Mouse (Mus musculus) heart, embryonic 11.5 days (tissue): Measurements from ENCODE around the gene Sipa1l3. TPM values are rescaled to one million over a fixed set of nuclear protein-coding genes. Genes with fewer than 3 reads are reported as not detected.

Experiments
- ATAC-seq: fragments of 200-750 bp; cut with Nextera tagmentation; replicated peaks from 2 replicates; pipeline ENCODE4 v1.8.0; 2017; ENCODE audit warnings: moderate library complexity; ENCODE audit not compliant: insufficient number of reproducible peaks, low FRiP score, low TSS enrichment
- H3K27ac ChIP-seq: fragments of 300-500 bp; sonication (generic); 2 replicates; pipeline ENCODE4 v1.5.1; 2014; ENCODE audit warnings: mild to moderate bottlenecking, low read depth, low read length
- H3K27me3 ChIP-seq: fragments of 300-500 bp; sonication (generic); 2 replicates; pipeline ENCODE4 v1.6.1; 2014; ENCODE audit warnings: mild to moderate bottlenecking, low read length, mixed read lengths; ENCODE audit not compliant: control insufficient read depth, insufficient read depth
- H3K36me3 ChIP-seq: fragments of 300-500 bp; sonication (generic); 2 replicates; pipeline ENCODE4 v1.6.1; 2014; ENCODE audit warnings: mild to moderate bottlenecking, low read length, moderate library complexity, mixed read lengths; ENCODE audit not compliant: control insufficient read depth, insufficient read depth
- H3K4me1 ChIP-seq: fragments of 300-500 bp; sonication (generic); 2 replicates; pipeline ENCODE4 v1.6.1; 2014; ENCODE audit warnings: low read length; ENCODE audit not compliant: control insufficient read depth, insufficient read depth
- H3K4me2 ChIP-seq: fragments of 300-500 bp; sonication (generic); 2 replicates; pipeline ENCODE4 v1.6.1; 2014; ENCODE audit warnings: mild to moderate bottlenecking, moderate library complexity
- H3K4me3 ChIP-seq: fragments of 300-500 bp; sonication (generic); 2 replicates; pipeline ENCODE4 v1.5.1; 2014; ENCODE audit warnings: low read depth, low read length
- H3K9ac ChIP-seq: fragments of 300-500 bp; sonication (generic); 2 replicates; pipeline ENCODE4 v1.6.1; 2014; ENCODE audit warnings: mild to moderate bottlenecking, low read depth, low read length, moderate library complexity
- H3K9me3 ChIP-seq: fragments of 300-500 bp; sonication (generic); replicated peaks from 2 replicates; pipeline ENCODE4 v1.6.1; 2016; ENCODE audit warnings: low read length; ENCODE audit not compliant: control insufficient read depth
- WGBS: fragments of 180-500 bp; shearing (Covaris S2); extraction: QIAGEN DNeasy Blood & Tissue Kit; methylation state at CpG from one replicate; pipeline ENCODE4 v1.1.7; 2014; ENCODE audit not compliant: insufficient replicate concordance; 5-methylcytosine and 5-hydroxymethylcytosine counted together
- polyA plus RNA-seq: library from polyadenylated mRNA; unstranded; fragments of >200 nt; fragmentation: Nextera tagmentation; extraction: Ambion mirVana; gene quantifications from 2 replicates; pipeline ENCODE4 v1.2.1, GENCODE M21; 2014

Sipa1l3 gene
- polyA plus RNA-seq, 1 experiment from 2014 or later, result 4.8 TPM

- no peaks in the 10 kb centered on the region for H3K9me3 ChIP-seq
- H3K9ac ChIP-seq, result no peak overlapping the region
- no peak overlapping the region for H3K4me3 ChIP-seq
- 94% methylated on average over 2 of the region's 2 CpGs for WGBS
- no peak for ATAC-seq
- H3K4me1 ChIP-seq, result peaks cover 24% of the 10 kb centered on the region
- H3K27ac ChIP-seq, result no peak overlapping the region
- H3K36me3 ChIP-seq, result no peaks in the 10 kb centered on the region
- peaks cover 36% of the 10 kb centered on the region for H3K27me3 ChIP-seq
- H3K4me2 ChIP-seq, result no peak overlapping the region
Observed at GRCm38 (mm10) chr7:29288079-29288478, 230.4 kb downstream of the Sipa1l3 start.

DNA sequence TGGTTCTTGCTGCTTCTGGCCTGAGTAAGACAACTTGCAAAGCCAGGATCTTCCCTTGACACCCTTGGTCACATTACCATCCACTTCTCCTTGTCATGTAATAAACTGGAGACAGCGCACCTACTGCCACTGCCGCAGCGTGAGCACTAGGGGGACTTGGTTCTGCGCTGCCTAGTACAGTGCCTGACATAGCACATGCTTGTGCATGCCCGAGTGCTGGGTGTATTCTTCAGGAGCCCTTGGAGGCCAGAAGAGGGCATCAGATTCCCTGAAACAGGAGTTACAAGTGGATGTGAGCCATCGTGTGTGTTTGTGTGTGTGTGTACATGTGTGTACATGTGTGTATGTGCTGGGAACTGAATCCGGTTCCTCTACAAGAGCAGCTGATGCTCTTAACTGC is 231.0 kb downstream of the Sipa1l3 start:
- no peak for ATAC-seq
- no peak overlapping the region for H3K4me2 ChIP-seq
- no peak overlapping the region for H3K27ac ChIP-seq
- peaks cover 18% of the 10 kb centered on the region for H3K4me1 ChIP-seq
- H3K4me3 ChIP-seq, result no peak overlapping the region
- no peaks in the 10 kb centered on the region for H3K36me3 ChIP-seq
- peaks cover 39% of the 10 kb centered on the region for H3K27me3 ChIP-seq
- WGBS, result 88% methylated on average over 7 of the region's 7 CpGs
- no peaks in the 10 kb centered on the region for H3K9me3 ChIP-seq
- no peak overlapping the region for H3K9ac ChIP-seq

GRCm38 (mm10) chr7:29284523-29284922 is 233.9 kb downstream of the Sipa1l3 start:
- H3K4me1 ChIP-seq, result peaks cover 23% of the 10 kb centered on the region
- H3K27me3 ChIP-seq, result peaks cover 49% of the 10 kb centered on the region
- no peak overlapping the region for H3K4me3 ChIP-seq
- WGBS, result 84% methylated on average over 6 of the region's 6 CpGs
- H3K9ac ChIP-seq, result no peak overlapping the region
- H3K9me3 ChIP-seq, result no peaks in the 10 kb centered on the region
- no peaks in the 10 kb centered on the region for H3K36me3 ChIP-seq
- H3K4me2 ChIP-seq, result no peak overlapping the region
- no peak overlapping the region for H3K27ac ChIP-seq
- no peak for ATAC-seq

- no peaks in the 10 kb centered on the region for H3K9me3 ChIP-seq
- H3K27me3 ChIP-seq, result peaks cover 49% of the 10 kb centered on the region
- H3K4me1 ChIP-seq, result peaks cover 22% of the 10 kb centered on the region
- WGBS, result 78% methylated on average over 4 of the region's 4 CpGs
- H3K9ac ChIP-seq, result no peak overlapping the region
- ATAC-seq, result no peak
- no peak overlapping the region for H3K4me2 ChIP-seq
- H3K27ac ChIP-seq, result no peak overlapping the region
- no peaks in the 10 kb centered on the region for H3K36me3 ChIP-seq
- H3K4me3 ChIP-seq, result no peak overlapping the region
Observed at GRCm38 (mm10) chr7:29283876-29284275, 234.6 kb downstream of the Sipa1l3 start.

GRCm38 (mm10) chr7:29282074-29282554 is 236.3 kb downstream of the Sipa1l3 start:
- Histone ChIP-seq H3K4me1 (peaks cover 22% of the 10 kb centered on the region), H3K36me3 (no peaks in the 10 kb centered on the region), H3K27me3 (peaks cover 38% of the 10 kb centered on the region), H3K9ac (peak overlapping the region; percentile 77), H3K4me3 (peak overlapping the region; percentile 59), H3K27ac (no peak overlapping the region), H3K4me2 (peak overlapping the region; percentile 100), H3K9me3 (no peaks in the 10 kb centered on the region)
- 9% methylated on average over 21 of the region's 21 CpGs for WGBS
- ATAC-seq, result 0 out of 2 replicates have a peak, but pooled peaks have one; percentile 27

- Histone ChIP-seq H3K27me3 (peaks cover 36% of the 10 kb centered on the region), H3K4me3 (peak within 1 kb of the TSS; percentile 59), H3K9ac (peak within 1 kb of the TSS; percentile 77), H3K4me2 (peak within 1 kb of the TSS; percentile 100), H3K9me3 (no peaks in the 10 kb centered on the region), H3K4me1 (peaks cover 22% of the 10 kb centered on the region), H3K27ac (no peak within 1 kb of the TSS), H3K36me3 (no peaks in the 10 kb centered on the region)
- ATAC-seq, result peak; percentile 50; the same call in 1 of the 2 replicates
- WGBS, result 1% methylated on average over 80 of the region's 80 CpGs
Observed at GRCm38 (mm10) chr7:29281201-29282073, 237.0 kb downstream of the Sipa1l3 start, which contains the start of gene Spint2. Gene Spint2, minus strand, starts transcription at chr7:29281912.

GRCm38 (mm10) chr7:29280801-29281200 is 237.6 kb downstream of the Sipa1l3 start:
- H3K4me3 ChIP-seq, result peak overlapping the region; percentile 59
- peaks cover 34% of the 10 kb centered on the region for H3K27me3 ChIP-seq
- no peak for ATAC-seq
- H3K27ac ChIP-seq, result no peak overlapping the region
- H3K4me2 ChIP-seq, result peak overlapping the region; percentile 100
- H3K4me1 ChIP-seq, result peaks cover 22% of the 10 kb centered on the region
- no peaks in the 10 kb centered on the region for H3K9me3 ChIP-seq
- H3K9ac ChIP-seq, result peak overlapping the region; percentile 77
- no peaks in the 10 kb centered on the region for H3K36me3 ChIP-seq
- 17% methylated on average over 13 of the region's 13 CpGs for WGBS

GRCm38 (mm10) chr7:29279924-29280323 is 238.5 kb downstream of the Sipa1l3 start:
- WGBS, result 26% methylated on average over 8 of the region's 8 CpGs
- Histone ChIP-seq H3K27me3 (peaks cover 30% of the 10 kb centered on the region), H3K27ac (peak overlapping the region; percentile 17; the same call in 1 of the 2 replicates), H3K9me3 (no peaks in the 10 kb centered on the region), H3K4me1 (peaks cover 22% of the 10 kb centered on the region), H3K9ac (no peak overlapping the region), H3K4me2 (no peak overlapping the region), H3K36me3 (no peaks in the 10 kb centered on the region), H3K4me3 (no peak overlapping the region)
- 0 out of 2 replicates have a peak, but pooled peaks have one; percentile 40 for ATAC-seq
